Mouse (Mus musculus) large intestine, adult 2 months (tissue): Measurements from ENCODE around the gene Uaca. TPM values are rescaled to one million over a fixed set of nuclear protein-coding genes. Genes with fewer than 3 reads are reported as not detected.

Experiments
- DNase-seq: peaks from one replicate; pipeline ENCODE4 v3.0.0-alpha.2; 2012; ENCODE audit warnings: low read depth, low spot score
- WGBS: fragments of 180-500 bp; shearing (Covaris S2); methylation state at CpG from one replicate; pipeline ENCODE4 v1.1.7; 2018; 5-methylcytosine and 5-hydroxymethylcytosine counted together
- polyA plus RNA-seq: library from polyadenylated mRNA; depleted of rRNA; stranded (reverse); fragments of >200 nt; gene quantifications from 2 replicates; pipeline ENCODE4 v1.2.3, GENCODE M21; 2012

Uaca gene
- polyA plus RNA-seq, 1 experiment, result 18.4 TPM

- WGBS, result 84% methylated on average over 4 of the region's 4 CpGs
- DNase-seq, result no peak
These were observed 35.3 kb downstream of the Uaca start for GRCm38 (mm10) chr9:60829610-60830009.

- DNase-seq, result no peak
- WGBS, result 64% methylated on average over 3 of the region's 3 CpGs
These were observed 35.7 kb downstream of the Uaca start for GRCm38 (mm10) chr9:60830079-60830478.

- DNase-seq, result no peak
- WGBS, result 64% methylated on average over 8 of the region's 8 CpGs
These were observed 37.9 kb downstream of the Uaca start for GRCm38 (mm10) chr9:60832233-60832632.

- DNase-seq, result no peak
- 45% methylated on average over 5 of the region's 5 CpGs for WGBS
These were observed 41.8 kb downstream of the Uaca start for GRCm38 (mm10) chr9:60836151-60836550.

- 38% methylated on average over 4 of the region's 4 CpGs for WGBS
- no peak for DNase-seq
These were observed 42.7 kb downstream of the Uaca start for GRCm38 (mm10) chr9:60837078-60837448.

GRCm38 (mm10) chr9:60837449-60838141, 43.3 kb downstream of the Uaca start:
- 50% methylated on average over 20 of the region's 20 CpGs for WGBS
- no peak for DNase-seq

- no peak for DNase-seq
- 55% methylated on average over 9 of the region's 9 CpGs for WGBS
These were observed 44.1 kb downstream of the Uaca start for GRCm38 (mm10) chr9:60838331-60838872.

GRCm38 (mm10) chr9:60841393-60841792, 47.1 kb downstream of the Uaca start:
- DNase-seq, result no peak
- 45% methylated on average over 5 of the region's 5 CpGs for WGBS

GRCm38 (mm10) chr9:60843415-60844076, 49.2 kb downstream of the Uaca start:
- DNase-seq, result no peak
- WGBS, result 73% methylated on average over 6 of the region's 6 CpGs

GRCm38 (mm10) chr9:60848730-60849129, 54.4 kb downstream of the Uaca start:
- DNase-seq, result no peak
- 61% methylated on average over 9 of the region's 9 CpGs for WGBS

GRCm38 (mm10) chr9:60849986-60850385, 55.6 kb downstream of the Uaca start:
- DNase-seq, result no peak
- 77% methylated on average over 12 of the region's 12 CpGs for WGBS

GRCm38 (mm10) chr9:60854196-60854595, 59.9 kb downstream of the Uaca start:
- WGBS, result 92% methylated on average over 11 of the region's 11 CpGs

GRCm38 (mm10) chr9:60857833-60858232, 63.5 kb downstream of the Uaca start:
- peak; percentile 27 for DNase-seq
- WGBS, result 23% methylated on average over 5 of the region's 5 CpGs

More at GRCm38 (mm10) chr9:60854196-60854595, 59.9 kb downstream of the Uaca start:
- no peak for DNase-seq

- DNase-seq, result peak; percentile 39
- 44% methylated on average over 11 of the region's 11 CpGs for WGBS
These were observed 64.1 kb downstream of the Uaca start for GRCm38 (mm10) chr9:60858306-60858960.

GRCm38 (mm10) chr9:60859031-60859430, 64.7 kb downstream of the Uaca start:
- no peak for DNase-seq

GRCm38 (mm10) chr9:60861030-60861429, 66.7 kb downstream of the Uaca start:
- WGBS, result 94% methylated on average over 5 of the region's 5 CpGs

More at GRCm38 (mm10) chr9:60859031-60859430, 64.7 kb downstream of the Uaca start:
- 67% methylated on average over 9 of the region's 9 CpGs for WGBS

GRCm38 (mm10) chr9:60864664-60865063, 70.3 kb downstream of the Uaca start:
- WGBS, result 87% methylated on average over 9 of the region's 9 CpGs
- DNase-seq, result no peak

More at GRCm38 (mm10) chr9:60861030-60861429, 66.7 kb downstream of the Uaca start:
- no peak for DNase-seq

- DNase-seq, result no peak
- 85% methylated on average over 4 of the region's 4 CpGs for WGBS
These were observed 71.5 kb downstream of the Uaca start for GRCm38 (mm10) chr9:60865866-60866265.

- no peak for DNase-seq
- 90% methylated on average over 18 of the region's 18 CpGs for WGBS
These were observed 76.1 kb downstream of the Uaca start for GRCm38 (mm10) chr9:60870451-60870850.

GRCm38 (mm10) chr9:60870919-60871503, 76.7 kb downstream of the Uaca start:
- no peak for DNase-seq
- 90% methylated on average over 28 of the region's 28 CpGs for WGBS
